Mouse (Mus musculus) intestine, embryonic 16.5 days (tissue): ENCODE measurements around the gene Cpeb4. TPM values are rescaled to one million over a fixed set of nuclear protein-coding genes. Genes with fewer than 3 reads are reported as not detected.
A peak's percentile ranks its signal among the peaks of the same experiment; 100 is the strongest.

Experiments
- ATAC-seq: fragments of 200-750 bp; cut with Nextera tagmentation; 2 replicates; pipeline ENCODE4 v1.8.0; 2017; ENCODE audit warnings: moderate TSS enrichment, moderate library complexity
- H3K27ac ChIP-seq: fragments of 300-500 bp; sonication (generic); 2 replicates; pipeline ENCODE4 v1.5.1; 2014; ENCODE audit warnings: mild to moderate bottlenecking, low read length
- H3K27me3 ChIP-seq: fragments of 300-500 bp; sonication (generic); replicated peaks from 2 replicates; pipeline ENCODE4 v1.6.1; 2014; ENCODE audit warnings: low read length, control low read depth, mixed read lengths; ENCODE audit not compliant: control insufficient read depth, insufficient read depth
- H3K36me3 ChIP-seq: fragments of 300-500 bp; sonication (generic); 2 replicates; pipeline ENCODE4 v1.6.1; 2014; ENCODE audit warnings: low read length, control low read depth; ENCODE audit not compliant: control insufficient read depth, insufficient read depth
- H3K4me1 ChIP-seq: fragments of 300-500 bp; sonication (generic); 2 replicates; pipeline ENCODE4 v1.6.1; 2014; ENCODE audit warnings: low read length, control low read depth, mixed read lengths; ENCODE audit not compliant: control insufficient read depth, insufficient read depth
- H3K4me2 ChIP-seq: fragments of 300-500 bp; sonication (generic); 2 replicates; pipeline ENCODE4 v1.6.1; 2014; ENCODE audit warnings: low read depth, low read length, control low read depth
- H3K4me3 ChIP-seq: fragments of 300-500 bp; sonication (generic); 2 replicates; pipeline ENCODE4 v1.5.1; 2014; ENCODE audit warnings: mild to moderate bottlenecking, low read length
- H3K9ac ChIP-seq: fragments of 300-500 bp; sonication (generic); 2 replicates; pipeline ENCODE4 v1.6.1; 2014; ENCODE audit warnings: low read depth, low read length
- H3K9me3 ChIP-seq: fragments of 300-500 bp; sonication (generic); 2 replicates; pipeline ENCODE4 v1.6.1; 2016; ENCODE audit warnings: low read length, control low read depth; ENCODE audit not compliant: control insufficient read depth
- WGBS: fragments of 180-500 bp; shearing (Covaris S2); extraction: QIAGEN DNeasy Blood & Tissue Kit; methylation state at CpG from one replicate; pipeline ENCODE4 v1.1.7; 2014; 5-methylcytosine and 5-hydroxymethylcytosine counted together
- polyA plus RNA-seq: library from polyadenylated mRNA; unstranded; fragments of >200 nt; fragmentation: Nextera tagmentation; extraction: Ambion mirVana; gene quantifications from 2 replicates; pipeline ENCODE4 v1.2.1, GENCODE M21; 2015

Cpeb4 gene
- polyA plus RNA-seq, 1 experiment from 2014 or later, result 3.0 TPM

GRCm38 (mm10) chr11:31948462-31949330 lies 76.7 kb downstream of the Cpeb4 start:
- Histone ChIP-seq H3K36me3 (no peaks in the 10 kb centered on the region), H3K9me3 (no peaks in the 10 kb centered on the region), H3K9ac (peak overlapping the region; percentile 59; the same call in 1 of the 2 replicates), H3K4me1 (peaks cover 4% of the 10 kb centered on the region; the same call in 1 of the 2 replicates), H3K4me3 (peak overlapping the region; percentile 53), H3K27me3 (no peaks in the 10 kb centered on the region; the same call in none of the 2 replicates), H3K27ac (no peak overlapping the region), H3K4me2 (peak overlapping the region; percentile 61)
- peak; percentile 60 for ATAC-seq
- 19% methylated on average over 15 of the region's 15 CpGs for WGBS

GRCm38 (mm10) chr11:31949331-31949785 lies 77.3 kb downstream of the Cpeb4 start:
- Histone ChIP-seq H3K27me3 (no peaks in the 10 kb centered on the region; the same call in none of the 2 replicates), H3K4me2 (peak overlapping the region; percentile 61), H3K9me3 (no peaks in the 10 kb centered on the region), H3K27ac (no peak overlapping the region), H3K9ac (peak overlapping the region; percentile 59), H3K4me1 (peaks cover 4% of the 10 kb centered on the region; the same call in 1 of the 2 replicates), H3K4me3 (peak overlapping the region; percentile 53), H3K36me3 (no peaks in the 10 kb centered on the region)
- under 1% methylated on average over 17 of the region's 17 CpGs for WGBS
- ATAC-seq, result peak; percentile 89

- Histone ChIP-seq H3K27me3 (no peaks in the 10 kb centered on the region), H3K36me3 (no peaks in the 10 kb centered on the region), H3K4me1 (no peaks in the 10 kb centered on the region), H3K9ac (no peak overlapping the region), H3K4me3 (no peak overlapping the region), H3K27ac (no peak overlapping the region), H3K9me3 (no peaks in the 10 kb centered on the region), H3K4me2 (no peak overlapping the region)
- ATAC-seq, result no peak
Observed at GRCm38 (mm10) chr11:31960071-31960470, 88.1 kb downstream of the Cpeb4 start.

GRCm38 (mm10) chr11:31963993-31964392 lies 92.0 kb downstream of the Cpeb4 start:
- Histone ChIP-seq H3K4me1 (0 out of 2 replicates have a peak, but pooled peaks cover 4% of the 10 kb centered on the region), H3K9ac (no peak overlapping the region), H3K27me3 (no peaks in the 10 kb centered on the region), H3K9me3 (no peaks in the 10 kb centered on the region), H3K4me2 (no peak overlapping the region), H3K4me3 (no peak overlapping the region), H3K36me3 (no peaks in the 10 kb centered on the region), H3K27ac (no peak overlapping the region)
- ATAC-seq, result no peak
- 84% methylated on average over 1 of the region's 1 CpGs for WGBS

GRCm38 (mm10) chr11:31965256-31966134 lies 93.5 kb downstream of the Cpeb4 start, which contains the start of gene 4930524B15Rik:
TSS of gene 4930524B15Rik (plus strand) at chr11:31965592.
- peak within 1 kb of the TSS; percentile 35 for H3K4me3 ChIP-seq
- 49% methylated on average over 49 of the region's 49 CpGs for WGBS
- H3K9ac ChIP-seq, result peak within 1 kb of the TSS; percentile 62
- peak within 1 kb of the TSS; percentile 58 for H3K4me2 ChIP-seq
- peak; percentile 33; the same call in 1 of the 2 replicates for ATAC-seq
- H3K27me3 ChIP-seq, result no peaks in the 10 kb centered on the region
- 0 out of 2 replicates have a peak, but pooled peaks cover 4% of the 10 kb centered on the region for H3K4me1 ChIP-seq
- H3K36me3 ChIP-seq, result no peaks in the 10 kb centered on the region
- H3K9me3 ChIP-seq, result no peaks in the 10 kb centered on the region
- H3K27ac ChIP-seq, result no peak within 1 kb of the TSS

GRCm38 (mm10) chr11:31974132-31974531 lies 102.1 kb downstream of the Cpeb4 start:
- no peak overlapping the region for H3K4me2 ChIP-seq

GRCm38 (mm10) chr11:31974826-31975225 lies 102.8 kb downstream of the Cpeb4 start:
- H3K4me2 ChIP-seq, result no peak overlapping the region
- no peaks in the 10 kb centered on the region for H3K4me1 ChIP-seq
- H3K9me3 ChIP-seq, result 0 out of 2 replicates have a peak, but pooled peaks cover 4% of the 10 kb centered on the region
- no peaks in the 10 kb centered on the region for H3K27me3 ChIP-seq
- H3K36me3 ChIP-seq, result no peaks in the 10 kb centered on the region
- peak; percentile 93 for ATAC-seq
- 24% methylated on average over 8 of the region's 8 CpGs for WGBS
- no peak overlapping the region for H3K4me3 ChIP-seq
- no peak overlapping the region for H3K9ac ChIP-seq
- no peak overlapping the region; the same call in 1 of the 2 replicates for H3K27ac ChIP-seq

More at GRCm38 (mm10) chr11:31974132-31974531, 102.1 kb downstream of the Cpeb4 start:
- H3K36me3 ChIP-seq, result no peaks in the 10 kb centered on the region
- H3K9ac ChIP-seq, result no peak overlapping the region
- ATAC-seq, result no peak
- no peaks in the 10 kb centered on the region for H3K27me3 ChIP-seq
- no peaks in the 10 kb centered on the region for H3K9me3 ChIP-seq
- no peaks in the 10 kb centered on the region for H3K4me1 ChIP-seq
- H3K27ac ChIP-seq, result no peak overlapping the region
- H3K4me3 ChIP-seq, result no peak overlapping the region
- WGBS, result 53% methylated on average over 4 of the region's 4 CpGs

- Histone ChIP-seq H3K9ac (no peak overlapping the region), H3K4me2 (no peak overlapping the region), H3K27ac (no peak overlapping the region), H3K4me3 (no peak overlapping the region), H3K36me3 (no peaks in the 10 kb centered on the region), H3K4me1 (no peaks in the 10 kb centered on the region), H3K27me3 (no peaks in the 10 kb centered on the region), H3K9me3 (0 out of 2 replicates have a peak, but pooled peaks cover 6% of the 10 kb centered on the region)
- ATAC-seq, result no peak
- 83% methylated on average over 5 of the region's 5 CpGs for WGBS
Observed at GRCm38 (mm10) chr11:31975678-31976077, 103.7 kb downstream of the Cpeb4 start.

- peak; percentile 71; the same call in 1 of the 2 replicates for ATAC-seq
Observed at GRCm38 (mm10) chr11:31976137-31976536, 104.1 kb downstream of the Cpeb4 start.

More at GRCm38 (mm10) chr11:31976137-31976536, 104.1 kb downstream of the Cpeb4 start:
- Histone ChIP-seq H3K27me3 (no peaks in the 10 kb centered on the region), H3K4me1 (no peaks in the 10 kb centered on the region), H3K4me3 (no peak overlapping the region), H3K27ac (no peak overlapping the region), H3K9me3 (0 out of 2 replicates have a peak, but pooled peaks cover 6% of the 10 kb centered on the region), H3K4me2 (no peak overlapping the region), H3K36me3 (no peaks in the 10 kb centered on the region), H3K9ac (no peak overlapping the region)
- WGBS, result 50% methylated on average over 5 of the region's 5 CpGs
